Mouse (Mus musculus) thymus, adult 2 months (tissue): ENCODE data around the gene Hmces.

ENCODE experiments used
- CTCF ChIP-seq: fragments of 200-500 bp; IDR thresholded peaks from 2 replicates; pipeline ENCODE4 v1.5.1; 2012; ENCODE audit warnings: mild to moderate bottlenecking, control low read depth, low read length, moderate library complexity, borderline replicate concordance; ENCODE audit not compliant: control insufficient read depth, poor library complexity, insufficient read depth; ENCODE audit errors: extremely low read depth
- POLR2A ChIP-seq: fragments of 200-500 bp; IDR thresholded peaks from 2 replicates; pipeline ENCODE4 v1.6.1; 2012; ENCODE audit warnings: mild to moderate bottlenecking, low read length, control low read depth, moderate library complexity; ENCODE audit not compliant: control insufficient read depth, poor library complexity, insufficient read depth; ENCODE audit errors: extremely low read depth

- TF ChIP-seq CTCF: no peak
- TF ChIP-seq POLR2A: no peak
Observed at GRCm38 (mm10) chr6:87982506-87982905, 68.8 kb downstream of the Hmces start.
